Mouse (Mus musculus): ENCODE measurements at regions not wholly inside any gene's neighbourhood (a gene's known extent, or its start where the extent isn't known, plus 50 kb on each side); places are given as distances from the start of the nearest gene placed in this dataset.

- no peak for TF ChIP-seq POLR2A (IDR thresholded peaks at IDR 0.05; ENCODE audit: extremely low read depth, insufficient read depth, low read length)
- TF ChIP-seq CTCF (IDR thresholded peaks at IDR 0.05; ENCODE audit: low read depth, low read length) = no peak
These were observed 100.8 kb downstream of the Anxa5 start for GRCm38 (mm10) chr3:36374939-36375338.
